Mouse (Mus musculus): ENCODE measurements around the gene Flrt1. TPM values are rescaled to one million over a fixed set of nuclear protein-coding genes. Genes with fewer than 3 reads are reported as not detected.

The Flrt1 gene
- total RNA-seq, 2 experiments from 2014 or later, result 22.4 to 23.5 TPM

GRCm38 (mm10) chr19:7044279-7044678 is 61.2 kb downstream of the Flrt1 start:
- intact Hi-C loops (cut with DNase I), result no loop called here
- DNase-seq, result no peak

Other genes with a start within 250 kb of the Flrt1 start
- under 1 TPM; 0.82 to 0.91 TPM for gene Ccdc88b, start 247.5 kb downstream of the Flrt1 start, total RNA-seq (2021)
- 10 to 100 TPM; 42.5 to 43.0 TPM for gene Trmt112, start 196.0 kb downstream of the Flrt1 start, total RNA-seq (2021)
- gene Prdx5, start 195.6 kb downstream of the Flrt1 start, total RNA-seq (2021), result 100 to 1,000 TPM; 203 to 204 TPM
- 10 to 100 TPM; 30.4 to 32.7 TPM for gene Esrra, start 183.9 kb downstream of the Flrt1 start, total RNA-seq (2021)
- gene Catsperz, start 180.3 kb downstream of the Flrt1 start, total RNA-seq (2021), result 10 to 100 TPM in 1 of 2 experiments, 1 to 10 TPM in 1; 6.2 to 11.1 TPM
- gene Kcnk4, start 171.2 kb downstream of the Flrt1 start, total RNA-seq (2021), result 10 to 100 TPM; 13.8 to 15.5 TPM
- 10 to 100 TPM; 46.2 to 47.1 TPM for gene Bad, start 163.9 kb downstream of the Flrt1 start, total RNA-seq (2021)
- gene Gpr137, start 163.2 kb downstream of the Flrt1 start, total RNA-seq (2021), result 10 to 100 TPM; 56.8 to 63.6 TPM
- 100 to 1,000 TPM; 335 to 369 TPM for gene Ppp1r14b, start 130.8 kb downstream of the Flrt1 start, total RNA-seq (2021)
- 10 to 100 TPM; 13.7 to 15.1 TPM for gene Plcb3, start 129.3 kb downstream of the Flrt1 start, total RNA-seq (2021)
- gene Fkbp2, start 125.2 kb downstream of the Flrt1 start, total RNA-seq (2021), result 10 to 100 TPM; 43.7 to 44.4 TPM
- 10 to 100 TPM; 74.4 to 80.7 TPM for gene Vegfb, start 118.1 kb downstream of the Flrt1 start, total RNA-seq (2021)
- 10 to 100 TPM; 14.0 to 17.7 TPM for gene Dnajc4, start 113.2 kb downstream of the Flrt1 start, total RNA-seq (2021)
- 10 to 100 TPM in 1 of 2 experiments, 1 to 10 TPM in 1; 8.9 to 11.5 TPM for gene Nudt22, start 109.6 kb downstream of the Flrt1 start, total RNA-seq (2021)
- gene Trpt1, start 109.6 kb downstream of the Flrt1 start, total RNA-seq (2021), result 10 to 100 TPM; 17.6 to 21.4 TPM
- gene Fermt3, start 86.3 kb downstream of the Flrt1 start, total RNA-seq (2021), result 1 to 10 TPM; 3.2 to 3.4 TPM
- 100 to 1,000 TPM; 127 to 130 TPM for gene Stip1, start 65.8 kb downstream of the Flrt1 start, total RNA-seq (2021)
- gene Macrod1, start 48.9 kb downstream of the Flrt1 start, total RNA-seq (2021), result 1 to 10 TPM; 5.5 to 6.3 TPM
- 100 to 1,000 TPM; 181 TPM for gene Otub1, start 100.6 kb upstream of the Flrt1 start, total RNA-seq (2021)
- gene Cox8a, start 111.9 kb upstream of the Flrt1 start, total RNA-seq (2021), result 100 to 1,000 TPM; 469 to 499 TPM
- gene Naa40, start 135.5 kb upstream of the Flrt1 start, total RNA-seq (2021), result 10 to 100 TPM; 45.6 to 49.9 TPM
- gene Rcor2, start 161.6 kb upstream of the Flrt1 start, total RNA-seq (2021), result 10 to 100 TPM; 29.7 to 30.4 TPM
- gene Mark2, start 236.1 kb upstream of the Flrt1 start, total RNA-seq (2021), result 100 to 1,000 TPM in 1 of 2 experiments, 10 to 100 TPM in 1; 91.2 to 108 TPM

Measured in left cerebral cortex, postnatal 4 days (tissue).